Mouse (Mus musculus) ES-E14 (cell line): ENCODE measurements around the gene Cxcl16. TPM values are rescaled to one million over a fixed set of nuclear protein-coding genes. Genes with fewer than 3 reads are reported as not detected.

Source experiments
- DNase-seq: peaks from one replicate; pipeline ENCODE4 v3.0.0-alpha.2; 2013; ENCODE audit warnings: low read depth, low spot score
- H3K27ac ChIP-seq: 2 replicates; pipeline ENCODE4 v1.5.1; 2012; ENCODE audit warnings: low read depth, mild to moderate bottlenecking, low read length, moderate library complexity, mixed read lengths; ENCODE audit not compliant: poor library complexity, insufficient read depth, severe bottlenecking
- H3K36me3 ChIP-seq: 2 replicates; pipeline ENCODE4 v1.6.1; 2012; ENCODE audit warnings: mild to moderate bottlenecking, low read length, moderate library complexity, mixed read lengths; ENCODE audit not compliant: control insufficient read depth, poor library complexity, insufficient read depth, severe bottlenecking
- H3K4me1 ChIP-seq, 2 experiments: fragments of 150-350 bp in 1 of 2; sonication (generic) in 1 of 2; 2 replicates each; pipeline ENCODE4 v1.6.1; 2012; ENCODE audit warnings: low read length in 2 of 2, mild to moderate bottlenecking in 1 of 2, mixed read lengths in 1 of 2; ENCODE audit not compliant: control insufficient read depth in 2 of 2, insufficient read depth in 2 of 2, poor library complexity in 1 of 2
- H3K4me3 ChIP-seq, 2 experiments: fragments of 150-350 bp in 1 of 2; sonication (generic) in 1 of 2; 2 replicates each; pipeline ENCODE4 v1.5.1; 2012; ENCODE audit warnings: low read length in 2 of 2, low read depth in 1 of 2, mild to moderate bottlenecking in 1 of 2, mixed read lengths in 1 of 2; ENCODE audit not compliant: insufficient read depth in 1 of 2, poor library complexity in 1 of 2, severe bottlenecking in 1 of 2
- H3K9ac ChIP-seq: 2 replicates; pipeline ENCODE4 v1.6.1; 2012; ENCODE audit warnings: low read depth, mild to moderate bottlenecking, low read length, mixed read lengths; ENCODE audit not compliant: poor library complexity, insufficient read depth, severe bottlenecking
- H3K9me3 ChIP-seq: fragments of 150-350 bp; sonication (generic); 2 replicates; pipeline ENCODE4 v1.6.1; 2012; ENCODE audit warnings: low read depth, mild to moderate bottlenecking, low read length; ENCODE audit not compliant: control insufficient read depth, insufficient read depth
- CHD2 ChIP-seq: IDR thresholded peaks from 2 replicates; pipeline ENCODE4 v1.6.1; 2014; ENCODE audit warnings: mild to moderate bottlenecking, low read depth, low read length, inconsistent platforms
- HCFC1 ChIP-seq: IDR thresholded peaks from 2 replicates; pipeline ENCODE4 v1.6.1; 2012; ENCODE audit warnings: low read length, inconsistent platforms, borderline replicate concordance; ENCODE audit not compliant: insufficient read depth
- MAFK ChIP-seq: IDR thresholded peaks from 2 replicates; pipeline ENCODE4 v1.6.1; 2014; ENCODE audit warnings: mild to moderate bottlenecking, low read depth, low read length, inconsistent platforms; ENCODE audit not compliant: insufficient read depth
- ZC3H11A ChIP-seq: IDR thresholded peaks from 2 replicates; pipeline ENCODE4 v1.6.1; 2012; ENCODE audit warnings: low read depth, mild to moderate bottlenecking, inconsistent platforms, low read length, borderline replicate concordance
- ZNF384 ChIP-seq: IDR thresholded peaks from 2 replicates; pipeline ENCODE4 v1.6.1; 2012; ENCODE audit warnings: low read depth, low read length, inconsistent platforms
- in situ Hi-C, 2 experiments: fragments of 600-800 bp; cut with MboI; formaldehyde crosslinking; loops; one replicate each; pipeline ENCODE4 v1.15.1; 2025; ENCODE audit warnings: low sequenced_read_pairs in 2 of 2, inconsistent platforms in 1 of 2; ENCODE audit not compliant: unreplicated experiment in 2 of 2
- total RNA-seq: library from RNA; depleted of rRNA; stranded (reverse); fragments of 300-350 nt; gene quantifications from 2 replicates; pipeline ENCODE4 v1.2.3, GENCODE M21; 2012

Cxcl16 gene
- total RNA-seq, 1 experiment = 2.9 TPM

DNA sequence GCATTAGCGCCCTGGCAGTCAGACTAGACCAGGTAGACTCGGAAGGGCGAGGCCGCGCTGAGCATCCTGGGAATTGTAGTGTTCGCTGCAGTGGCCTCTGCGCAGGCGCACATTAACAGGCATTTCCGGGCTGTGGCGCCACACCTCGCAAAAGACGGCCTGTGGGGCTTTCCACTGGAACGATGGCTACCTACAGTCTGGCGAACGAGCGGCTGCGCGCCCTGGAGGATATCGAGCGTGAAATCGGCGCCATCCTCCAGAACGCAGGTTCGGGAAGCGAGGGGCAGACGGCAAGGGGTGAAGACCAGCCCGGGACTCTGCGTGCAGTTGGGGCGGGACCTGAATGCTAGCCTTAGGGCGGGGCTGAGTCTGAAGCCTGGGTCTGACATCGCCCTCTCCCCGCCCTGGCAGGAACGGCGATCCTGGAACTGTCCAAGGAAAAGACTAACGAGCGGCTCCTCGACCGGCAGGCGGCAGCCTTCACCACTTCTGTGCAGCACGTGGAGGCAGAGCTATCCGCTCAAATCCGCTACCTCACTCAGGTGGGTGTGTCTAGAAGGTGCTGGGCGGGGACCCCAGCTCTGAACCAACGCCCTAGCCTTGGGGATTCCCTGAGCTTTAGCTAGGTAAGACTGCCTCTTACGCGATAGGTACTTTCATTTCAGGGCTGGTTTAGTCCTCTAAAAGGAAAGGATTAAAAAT lies 7.8 kb downstream of the Cxcl16 start, which contains the start of gene Med11:
Gene Med11 (plus strand): TSS at position 123 of the 702 bp plus-strand sequence.
- H3K27ac ChIP-seq = peak within 1 kb of the TSS; percentile 88
- DNase-seq = peak; percentile 96
- peaks cover 9% of the 10 kb centered on the region; the same call in 1 of the 2 replicates for H3K36me3 ChIP-seq
- peak within 1 kb of the TSS; percentile 96 for H3K9ac ChIP-seq
- TF ChIP-seq ZNF384 (no peak), HCFC1 (peak; percentile 88), CHD2 (no peak), ZC3H11A (peak; percentile 49; the same call in 1 of the 2 replicates)
- no peaks in the 10 kb centered on the region for H3K9me3 ChIP-seq
- peak within 1 kb of the TSS; percentile 92 to 99 for H3K4me3 ChIP-seq
- in situ Hi-C loops = no loop called here
- H3K4me1 ChIP-seq = peaks cover 3 to 8% of the 10 kb centered on the region in 2 experiments; a peak in 3 of 4 replicates

DNA sequence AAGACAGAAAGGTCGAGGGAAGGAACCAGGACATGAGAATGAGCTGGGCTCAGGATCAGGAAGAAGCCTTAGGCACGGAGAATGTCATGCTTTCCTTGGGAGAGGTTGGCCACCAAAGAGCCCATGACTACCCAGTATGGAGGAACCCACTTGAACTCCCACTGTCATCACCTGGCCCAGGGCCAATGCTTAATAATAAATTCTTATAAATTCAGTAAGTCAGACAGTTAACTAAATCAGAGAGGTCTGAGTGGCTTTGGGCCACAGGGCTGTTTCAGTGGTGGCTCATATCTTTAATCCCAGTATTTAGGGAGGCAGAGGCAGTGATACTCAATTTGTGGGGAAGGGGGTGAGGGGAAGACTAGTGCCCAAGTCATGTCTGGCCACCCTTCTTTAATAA lies 8.9 kb downstream of the Cxcl16 start:
- Histone ChIP-seq H3K4me1 (peaks cover 3 to 8% of the 10 kb centered on the region in 2 experiments; a peak in 3 of 4 replicates), H3K9me3 (no peaks in the 10 kb centered on the region), H3K36me3 (peaks cover 9% of the 10 kb centered on the region; the same call in 1 of the 2 replicates), H3K9ac (no peak overlapping the region), H3K27ac (no peak overlapping the region), H3K4me3 (no peak overlapping the region)
- in situ Hi-C loops = no loop called here
- no peak for DNase-seq
- no peak for TF ChIP-seq MAFK
- TF ChIP-seq HCFC1 = no peak
- TF ChIP-seq CHD2 = no peak
- TF ChIP-seq ZNF384 = no peak
- TF ChIP-seq ZC3H11A = no peak

DNA sequence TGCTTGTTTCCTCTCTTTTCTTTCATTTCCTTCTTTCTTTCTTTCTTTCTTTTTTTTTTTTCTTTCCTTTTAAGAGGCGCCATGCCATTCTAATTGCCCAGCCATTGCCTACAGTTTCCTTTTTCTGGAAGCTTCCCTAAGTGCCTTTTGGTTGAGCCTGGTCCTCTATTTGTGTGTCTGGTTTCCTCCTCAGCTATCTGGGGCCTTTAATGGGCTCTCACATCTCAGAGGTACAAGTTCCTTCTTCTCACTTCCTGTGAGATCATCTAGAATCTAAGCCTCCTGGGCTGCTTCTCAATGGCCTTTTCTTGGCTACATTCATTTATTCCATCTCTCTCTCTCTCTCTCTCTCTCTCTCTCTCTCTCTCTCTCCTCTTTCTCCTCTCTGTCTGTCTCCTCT lies 12.4 kb downstream of the Cxcl16 start:
- Histone ChIP-seq H3K36me3 (no peaks in the 10 kb centered on the region), H3K4me3 (no peak overlapping the region), H3K27ac (no peak overlapping the region), H3K9ac (no peak overlapping the region), H3K4me1 (peaks cover 0 to 3% of the 10 kb centered on the region in 2 experiments; a peak in 1 of 4 replicates), H3K9me3 (no peaks in the 10 kb centered on the region)
- TF ChIP-seq ZNF384 (no peak), MAFK (no peak), ZC3H11A (no peak), HCFC1 (no peak), CHD2 (no peak)
- no peak for DNase-seq
- in situ Hi-C loops = no loop called here

DNA sequence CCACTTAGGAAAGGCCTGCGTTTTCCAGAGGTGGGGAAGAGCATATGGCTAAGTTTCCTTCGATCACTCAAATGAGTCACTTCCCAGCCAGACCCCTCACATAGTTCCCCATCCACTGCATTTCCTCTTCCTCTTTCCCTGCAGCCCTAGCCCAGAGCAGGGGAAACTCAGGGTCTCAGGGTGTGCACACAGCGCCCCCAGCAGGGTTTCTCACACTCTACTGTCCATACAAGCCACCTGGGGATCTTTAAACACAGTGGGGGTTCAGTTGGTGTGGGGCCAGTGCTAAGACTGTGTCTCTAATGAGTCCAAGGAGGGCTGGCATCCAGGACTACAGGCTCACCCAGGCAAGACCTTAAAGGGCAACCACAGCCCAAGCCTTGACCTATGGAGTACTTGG lies 13.0 kb downstream of the Cxcl16 start:
- DNase-seq = no peak
- H3K4me1 ChIP-seq = peaks cover 0 to 3% of the 10 kb centered on the region in 2 experiments; a peak in 1 of 4 replicates
- H3K4me3 ChIP-seq = no peak overlapping the region
- no peak overlapping the region for H3K27ac ChIP-seq
- H3K9me3 ChIP-seq = no peaks in the 10 kb centered on the region
- peaks cover 2% of the 10 kb centered on the region; the same call in 1 of the 2 replicates for H3K36me3 ChIP-seq
- TF ChIP-seq ZC3H11A (no peak), HCFC1 (no peak), MAFK (no peak), ZNF384 (no peak), CHD2 (no peak)
- H3K9ac ChIP-seq = no peak overlapping the region
- in situ Hi-C loops = no loop called here

- Histone ChIP-seq H3K4me3 (no peak overlapping the region), H3K9me3 (no peaks in the 10 kb centered on the region), H3K36me3 (peaks cover 14% of the 10 kb centered on the region; the same call in 1 of the 2 replicates), H3K27ac (no peak overlapping the region), H3K4me1 (no peaks in the 10 kb centered on the region; a peak in 1 of 4 replicates), H3K9ac (no peak overlapping the region)
- in situ Hi-C loops = no loop called here
- no peak for TF ChIP-seq MAFK
- TF ChIP-seq CHD2 = no peak
- no peak for TF ChIP-seq ZNF384
- no peak for TF ChIP-seq HCFC1
- TF ChIP-seq ZC3H11A = no peak
- DNase-seq = no peak
These were observed 15.1 kb downstream of the Cxcl16 start for GRCm38 (mm10) chr11:70444667-70445066.
